Mouse (Mus musculus): ENCODE results near the gene Adgrv1. TPM values are rescaled to one million over a fixed set of nuclear protein-coding genes. Genes with fewer than 3 reads are reported as not detected.
A peak's percentile ranks its signal among the peaks of the same experiment; 100 is the strongest.
"Not testable (repeated sequence)": the region's sequence is repeated elsewhere in the genome, so short reads cannot be mapped to it uniquely, and the experiment has no call there.

Adgrv1 gene
- total RNA-seq, 2 experiments from 2014 or later = 2.9 to 3.2 TPM

DNA sequence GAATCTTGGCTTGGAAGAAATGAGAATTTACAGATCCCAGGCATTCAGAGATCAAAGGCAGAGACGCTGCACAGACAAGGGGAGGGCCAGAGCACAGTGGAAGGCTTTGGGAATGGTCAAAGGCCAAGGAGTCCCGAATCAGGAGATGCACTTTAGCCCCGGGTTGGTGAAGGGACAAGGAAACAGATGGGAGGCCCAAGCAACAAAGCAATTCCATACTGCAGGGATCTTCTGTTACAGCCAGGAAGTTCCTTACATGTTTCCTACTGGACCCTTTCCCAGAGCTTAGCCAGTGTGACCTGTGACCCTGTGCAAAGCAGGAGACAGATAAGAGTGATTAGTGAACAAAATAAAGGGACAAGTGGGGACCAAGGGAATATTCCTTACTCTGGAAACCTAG is 300.9 kb downstream of the Adgrv1 start:
- DNase-seq = no peak

DNA sequence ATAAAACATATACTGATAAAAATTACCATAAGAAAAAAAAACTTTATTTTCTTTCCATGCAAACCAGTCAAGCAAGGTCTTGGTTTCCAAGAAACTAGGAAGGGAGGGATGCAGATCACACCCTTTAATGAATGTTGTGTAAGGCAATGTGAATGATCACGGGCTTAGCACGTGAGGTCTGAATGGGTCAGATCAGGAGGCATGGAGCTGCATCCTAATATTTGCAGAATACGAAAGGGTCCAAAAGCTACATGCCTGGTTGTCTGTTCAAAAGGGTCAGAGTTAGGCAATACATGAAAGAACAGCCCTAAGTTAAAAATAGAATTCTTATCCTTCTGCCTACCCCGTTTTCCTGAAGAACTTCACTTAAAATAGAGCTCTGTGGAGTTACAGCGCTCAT is 303.2 kb downstream of the Adgrv1 start:
- no peak for DNase-seq

DNA sequence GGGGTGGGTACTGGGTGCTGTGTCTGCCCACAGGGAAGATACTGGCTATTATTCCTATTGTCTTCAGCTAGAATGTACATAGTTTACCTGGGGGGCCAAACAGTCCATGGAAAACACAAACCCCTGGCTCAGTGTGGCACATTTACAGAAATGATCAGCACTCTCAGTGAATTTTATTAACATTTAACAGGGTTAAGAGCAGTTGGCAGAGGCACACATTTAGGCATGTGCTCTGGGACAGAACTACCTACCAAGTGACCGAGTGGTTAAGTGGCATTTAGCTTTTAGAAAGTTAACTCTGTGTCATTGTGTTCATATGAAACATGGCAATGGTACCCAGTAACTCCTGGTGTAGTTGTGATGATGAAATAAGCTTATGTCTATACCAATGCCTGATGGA is 304.8 kb downstream of the Adgrv1 start:
- DNase-seq = no peak

DNA sequence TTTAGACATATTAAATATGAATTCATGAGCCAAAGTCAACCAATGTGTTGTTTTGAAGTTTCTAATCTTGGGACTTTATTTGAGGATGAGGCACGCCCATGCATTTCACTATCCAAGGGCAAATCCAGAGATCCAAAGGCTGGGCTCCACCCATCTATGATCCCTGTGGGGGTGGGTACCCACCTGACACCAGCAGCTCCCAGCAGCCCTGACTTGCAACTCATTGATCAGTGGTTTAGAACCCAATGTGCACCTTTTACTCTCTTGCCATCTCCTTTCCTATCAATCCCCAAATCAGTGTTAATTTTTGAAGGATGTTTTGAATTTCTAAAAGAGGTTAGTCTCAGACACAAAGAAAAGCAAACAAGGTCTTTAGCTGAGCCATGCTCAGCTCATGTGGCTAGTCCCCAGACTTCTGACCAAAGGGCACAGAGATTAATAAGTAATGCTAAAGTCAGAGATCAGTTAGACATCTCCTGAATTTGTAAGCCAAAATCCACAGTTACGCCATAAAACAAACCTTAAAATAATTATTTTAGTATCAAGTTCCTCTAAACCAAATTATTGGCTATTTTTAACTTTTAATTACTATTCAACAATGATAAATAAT is 307.2 kb downstream of the Adgrv1 start:
- no peak for DNase-seq

DNA sequence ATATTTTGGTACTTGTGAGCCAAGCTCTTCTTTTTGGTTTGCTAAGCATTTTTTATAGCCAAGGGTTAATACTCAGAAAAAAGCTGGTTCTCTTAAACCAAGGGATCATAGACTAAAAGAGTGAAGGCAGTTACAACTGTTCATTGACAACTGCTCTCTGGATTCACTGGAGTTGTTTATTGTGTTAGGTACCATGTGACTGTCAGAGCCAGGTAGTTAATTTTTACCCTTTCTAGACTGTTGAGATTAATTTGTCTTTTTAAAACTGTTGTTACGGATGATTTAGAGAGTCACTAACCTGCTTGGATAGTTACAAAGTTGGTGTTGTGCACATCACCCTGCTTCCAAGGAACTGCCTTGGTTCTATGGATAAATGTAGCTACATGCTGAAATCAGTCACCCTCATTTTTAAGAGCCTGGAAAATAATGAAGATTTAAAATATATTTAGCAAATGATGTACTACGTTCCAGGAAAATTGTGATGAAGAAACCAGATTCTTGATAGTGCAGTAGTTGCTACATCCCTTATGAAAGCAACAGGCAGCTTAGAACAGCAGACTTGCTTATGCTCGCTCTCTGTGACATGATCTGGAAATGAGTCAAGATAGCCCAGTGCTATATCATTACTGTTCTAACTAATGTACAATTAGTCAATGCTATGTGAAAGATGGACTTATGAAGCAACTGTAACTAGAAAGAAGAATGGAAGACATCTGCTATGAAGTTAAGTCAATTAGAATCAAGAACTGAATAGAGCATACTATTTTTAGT is 309.2 kb downstream of the Adgrv1 start:
- DNase-seq = no peak

DNA sequence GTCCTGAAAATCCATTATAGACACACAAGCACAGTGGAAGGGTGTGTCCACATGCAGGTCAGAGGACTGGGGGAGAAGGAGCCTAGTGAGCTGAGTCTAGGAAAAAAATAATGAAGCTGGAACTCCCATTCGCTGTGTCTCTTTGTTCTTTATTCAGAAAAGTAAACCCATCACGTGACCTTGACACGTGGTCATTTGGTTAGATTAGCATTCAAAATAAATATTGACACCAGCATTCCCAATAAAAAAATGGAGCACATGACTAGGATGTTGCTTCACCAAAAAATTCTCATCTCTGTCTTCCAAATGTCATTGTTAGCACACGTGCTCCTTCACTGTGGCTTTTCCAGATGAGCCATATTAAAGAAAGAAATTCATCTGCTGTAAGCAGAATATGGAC is 316.4 kb downstream of the Adgrv1 start:
- DNase-seq = no peak

DNA sequence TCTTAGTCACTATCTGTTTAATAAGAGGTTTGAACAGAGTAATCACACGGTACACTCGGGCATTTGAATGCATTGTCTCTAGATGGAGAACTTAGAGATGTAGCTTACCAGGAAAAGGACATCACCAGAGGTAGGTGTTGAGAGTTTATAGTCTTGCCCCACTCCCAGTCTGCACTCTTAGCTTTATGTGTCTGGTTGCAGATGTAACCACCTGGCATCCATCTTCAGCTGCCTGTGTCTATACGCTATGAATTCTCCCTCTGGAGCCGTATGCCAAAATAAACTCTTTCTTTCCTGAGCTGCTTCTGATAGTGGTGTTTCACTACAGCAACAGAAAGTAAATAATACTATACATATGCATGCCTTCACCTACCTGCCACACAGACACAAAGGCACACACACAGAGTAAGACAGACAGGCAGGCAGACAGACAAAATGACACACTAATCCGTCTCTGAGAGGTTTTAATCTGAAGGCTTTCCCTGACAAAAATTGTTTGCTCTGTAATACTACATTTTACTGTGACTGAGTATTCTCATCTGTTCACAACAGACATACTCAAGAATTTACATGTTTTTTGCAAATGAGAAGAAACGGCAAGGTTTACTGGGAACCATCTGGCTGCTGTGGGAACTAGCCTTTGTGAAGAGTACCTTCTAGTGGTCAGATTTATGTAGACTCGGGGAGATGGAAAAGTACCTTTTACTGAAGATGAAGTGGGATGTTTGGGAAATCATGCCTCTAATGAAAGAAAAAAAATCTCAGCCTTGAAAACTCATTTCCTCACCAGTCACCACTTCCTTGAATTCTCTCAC is 318.4 kb downstream of the Adgrv1 start:
- DNase-seq = peak in 1 of 2 experiments; percentile 1

DNA sequence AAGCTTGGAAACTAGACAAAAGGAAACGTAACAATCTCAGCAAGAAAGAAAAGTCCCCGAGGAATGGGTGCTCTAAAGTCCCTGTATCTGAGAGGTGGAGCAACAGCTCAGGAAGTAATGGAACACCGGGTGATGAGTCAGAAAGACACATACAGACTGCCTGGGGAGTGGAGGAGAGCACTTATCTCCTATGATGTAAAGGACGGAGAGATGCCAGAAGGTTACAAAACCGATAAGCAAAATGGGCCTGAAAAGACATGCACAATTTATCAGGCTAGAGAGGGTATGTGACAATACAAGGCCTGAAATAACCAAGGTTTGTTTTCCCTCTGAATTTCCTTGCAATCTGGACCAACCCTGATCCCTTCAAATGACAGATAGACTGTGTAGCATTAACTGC is 320.8 kb downstream of the Adgrv1 start:
- no peak for DNase-seq

DNA sequence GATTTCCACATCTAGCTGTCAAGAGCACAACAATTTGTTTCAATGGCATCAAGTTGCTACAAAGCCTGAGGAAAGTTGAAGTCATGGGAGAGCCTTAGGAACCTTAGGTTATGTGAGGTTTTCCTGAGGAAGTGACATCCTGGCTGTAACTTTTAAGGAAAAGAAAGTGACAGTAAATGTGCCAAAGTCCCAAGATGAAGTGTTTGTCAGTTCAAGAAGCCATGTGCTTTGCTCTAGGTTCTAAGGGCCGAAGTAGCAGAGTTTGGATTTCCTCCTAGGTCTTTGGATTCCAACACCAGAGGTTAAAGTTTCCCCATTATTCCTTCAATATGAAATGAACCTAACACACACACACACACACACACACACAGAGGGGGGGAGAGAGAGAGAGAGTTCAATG is 332.1 kb downstream of the Adgrv1 start:
- no peak for DNase-seq

DNA sequence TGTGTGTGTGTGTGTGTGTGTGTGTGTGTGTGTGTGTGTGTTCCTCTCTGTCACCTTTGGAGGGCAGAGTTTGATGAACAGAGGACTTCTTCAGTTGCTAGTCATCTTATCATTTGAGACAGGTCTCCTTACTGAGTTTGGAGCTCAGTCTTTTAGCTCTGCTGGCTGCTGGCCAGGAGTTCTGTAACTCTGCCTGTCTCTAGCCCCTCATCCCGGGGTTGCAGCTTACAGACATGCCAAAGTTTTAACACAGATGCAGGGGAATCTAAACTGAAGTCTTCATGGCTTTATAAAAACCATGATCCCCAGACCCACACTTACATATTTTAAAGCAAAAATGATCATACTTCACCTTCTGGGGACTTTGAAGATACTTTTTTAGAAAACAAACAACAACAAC is 338.8 kb downstream of the Adgrv1 start:
- DNase-seq = no peak

DNA sequence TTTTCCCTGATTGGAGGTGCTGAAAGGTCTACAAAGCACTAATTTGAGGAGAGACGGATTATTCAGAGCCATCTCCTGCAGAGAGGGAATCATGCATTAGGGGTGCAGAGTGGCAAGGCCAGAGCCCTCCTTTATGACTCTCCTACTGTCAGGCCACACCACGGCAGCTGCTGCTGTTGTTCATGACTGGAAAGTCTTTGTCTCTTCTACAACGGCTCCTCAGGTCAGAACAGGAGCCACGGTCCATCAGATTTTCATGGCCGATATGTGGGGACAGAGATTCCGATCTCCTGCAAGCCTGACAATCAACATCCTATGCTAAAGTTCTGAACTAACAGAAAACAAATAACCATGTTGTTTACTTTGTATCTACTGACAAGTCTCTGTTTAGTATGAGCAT is 350.8 kb downstream of the Adgrv1 start:
- no peak for DNase-seq

DNA sequence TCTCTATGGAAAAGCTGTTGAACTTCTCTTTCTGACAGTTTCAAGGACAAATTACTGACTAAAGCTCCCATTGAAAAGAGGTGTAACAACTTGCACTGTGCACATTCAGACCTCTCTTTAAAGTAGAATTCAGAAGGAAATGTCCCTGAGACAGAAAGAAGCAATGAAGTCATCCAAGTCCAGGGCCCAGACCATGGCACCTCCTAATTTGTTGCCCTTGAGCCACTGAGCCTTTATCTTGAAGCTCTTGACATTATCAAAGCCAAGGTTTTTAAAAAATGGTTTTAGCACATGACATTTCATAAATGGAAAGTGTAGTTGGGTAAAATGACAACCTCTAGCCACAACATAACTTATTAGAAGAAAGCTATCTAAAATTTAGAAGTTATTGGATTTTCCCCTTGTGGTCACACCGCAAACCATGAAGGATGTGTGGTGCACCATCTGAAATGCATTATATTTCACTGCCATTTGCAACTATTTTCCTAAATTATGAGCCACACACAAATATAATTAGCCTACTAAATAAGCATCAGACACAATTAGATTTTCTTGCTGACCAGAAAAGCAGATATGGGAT is 352.2 kb downstream of the Adgrv1 start:
- no peak for DNase-seq

DNA sequence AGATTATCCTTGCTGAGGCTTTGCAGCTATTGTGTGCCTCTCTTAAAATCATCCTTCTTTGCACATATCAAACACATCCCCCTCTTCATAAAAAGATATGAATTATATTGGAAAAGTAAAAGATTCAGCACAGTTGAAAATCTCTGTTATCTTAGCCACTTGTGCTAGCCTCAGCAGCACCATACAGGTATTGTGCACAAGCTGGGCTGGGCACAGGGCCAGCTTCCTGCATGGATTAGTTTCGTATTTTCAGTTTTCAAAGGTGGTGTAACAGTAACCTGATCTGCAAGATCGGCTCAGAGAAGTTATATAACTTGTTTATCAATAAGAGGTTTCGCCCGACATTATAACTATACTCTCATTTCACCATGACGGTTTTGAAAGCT is 353.6 kb downstream of the Adgrv1 start:
- no peak for DNase-seq

DNA sequence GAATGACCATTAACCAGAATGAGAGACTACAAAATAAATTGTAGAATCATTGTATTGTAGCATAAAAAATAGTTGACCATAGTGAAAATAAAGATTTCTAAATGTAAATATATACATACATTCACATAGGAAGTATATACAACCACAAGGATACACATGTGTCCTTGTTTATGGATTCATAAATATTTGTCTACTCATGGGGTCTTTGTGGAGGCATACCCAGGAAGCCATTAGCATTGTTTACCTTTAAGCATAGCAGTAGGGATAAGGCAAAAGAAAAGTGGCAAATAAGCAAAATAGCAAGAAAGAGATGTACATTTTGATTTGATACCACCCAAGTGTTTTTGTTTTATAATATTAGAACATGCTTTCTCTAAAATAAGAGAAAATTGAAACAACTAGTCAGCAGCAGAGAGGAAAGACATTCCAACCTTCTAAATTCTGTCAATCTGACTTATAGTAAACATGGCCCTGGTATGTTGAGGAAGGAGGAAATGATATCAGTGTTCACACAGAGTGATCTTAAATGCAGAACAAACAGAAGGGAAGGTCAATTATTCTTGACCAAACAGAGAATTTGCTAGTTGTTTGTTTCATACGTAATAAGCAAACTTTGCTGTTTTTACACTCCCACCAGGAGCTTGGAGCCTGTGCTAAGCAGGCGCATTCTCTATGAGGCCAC is 354.1 kb downstream of the Adgrv1 start:
- DNase-seq = no peak

DNA sequence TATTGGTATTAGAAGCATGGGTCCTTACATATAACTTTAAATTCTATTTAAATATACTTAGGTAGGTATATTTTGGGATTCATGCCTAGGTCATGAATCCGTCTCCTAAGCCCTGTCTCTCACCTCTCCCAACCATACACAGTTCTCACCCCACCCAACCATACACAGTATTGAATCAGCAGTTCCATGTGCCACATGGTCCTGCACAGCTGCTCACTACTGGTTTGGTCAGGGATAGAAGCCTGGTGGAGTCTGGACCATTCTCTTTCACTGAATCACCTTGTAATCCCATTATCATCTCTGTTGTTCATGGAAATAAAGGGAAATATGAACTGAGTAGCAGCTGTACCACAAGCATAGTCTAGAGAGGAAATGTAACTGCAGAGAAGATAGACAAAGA is 359.1 kb downstream of the Adgrv1 start:
- DNase-seq = no peak

DNA sequence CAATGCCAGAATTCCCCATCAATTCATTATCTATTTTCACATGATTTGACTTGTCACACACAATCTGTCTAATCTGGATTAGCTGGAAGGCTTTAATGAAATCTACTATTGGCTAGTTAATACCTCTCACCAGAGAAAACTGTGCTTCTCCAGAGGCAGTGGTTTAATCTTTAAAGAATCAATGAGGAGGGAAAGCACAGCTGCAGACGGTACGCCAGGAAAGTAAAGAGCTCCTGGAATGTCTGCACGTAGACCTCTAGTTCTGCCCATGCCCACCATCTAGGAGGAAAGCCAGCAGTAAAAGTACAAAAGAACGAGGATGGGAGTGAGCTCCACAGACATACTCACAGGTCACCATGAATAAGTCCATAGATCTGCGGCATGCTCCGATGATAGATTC is 362.6 kb downstream of the Adgrv1 start:
- DNase-seq = no peak

DNA sequence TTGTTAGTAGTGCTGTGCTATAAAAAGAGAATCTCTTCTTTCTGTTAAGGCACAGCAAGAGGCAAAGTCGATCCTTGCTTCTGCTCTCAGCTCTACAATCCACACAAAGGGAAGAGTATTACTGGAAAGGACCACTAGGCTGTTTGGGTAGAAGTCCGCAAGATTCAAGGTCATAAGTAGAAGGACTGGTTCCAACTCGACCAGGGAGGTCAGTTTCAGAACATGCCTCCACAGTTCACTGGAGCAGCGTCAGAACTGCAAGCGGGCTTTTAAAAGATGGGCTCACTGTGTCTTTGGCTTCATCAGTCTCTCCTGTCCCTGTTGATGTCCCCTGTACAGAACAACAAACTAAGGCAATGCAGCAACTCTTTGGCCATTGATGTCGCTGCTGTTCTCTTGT is 363.9 kb downstream of the Adgrv1 start:
- DNase-seq = no peak

DNA sequence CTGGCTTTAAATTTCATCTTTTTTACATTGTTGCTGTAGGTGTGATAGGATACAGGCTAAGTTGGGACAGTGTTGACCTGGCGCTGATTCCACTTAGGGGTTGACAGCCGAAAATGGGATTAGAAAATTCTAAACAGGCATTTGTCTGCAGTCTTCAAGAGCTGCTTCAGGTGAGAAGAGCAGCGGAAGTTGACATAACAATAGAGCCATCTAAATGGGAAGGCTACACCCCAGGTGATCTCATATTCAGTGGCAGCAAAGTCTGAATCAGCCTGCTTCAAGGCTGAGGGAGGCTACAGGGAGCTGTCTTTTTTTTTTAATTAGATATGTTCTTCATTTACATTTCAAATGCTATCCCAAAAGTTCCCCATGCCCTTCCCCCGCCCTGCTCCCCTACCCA is 365.5 kb downstream of the Adgrv1 start:
- not testable (repeated sequence) for DNase-seq

DNA sequence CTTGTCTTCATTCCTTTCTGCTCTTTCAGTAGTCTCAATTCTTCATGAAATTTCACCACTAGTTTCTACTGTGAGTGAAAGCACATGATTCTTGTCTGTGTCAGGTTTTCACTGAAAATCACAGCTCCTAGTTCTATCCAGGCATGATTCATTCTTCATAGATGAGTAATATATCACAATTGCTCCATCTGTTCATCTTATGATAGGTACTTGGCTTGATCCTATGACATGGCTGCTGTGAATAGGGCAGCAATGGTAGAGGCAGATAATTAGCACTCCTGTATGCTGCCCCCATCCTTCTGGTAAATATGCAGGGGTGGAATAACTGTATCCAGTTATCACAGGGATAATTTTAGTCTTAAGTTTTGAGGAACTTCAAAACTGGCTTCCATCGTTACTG is 368.5 kb downstream of the Adgrv1 start:
- DNase-seq = no peak

DNA sequence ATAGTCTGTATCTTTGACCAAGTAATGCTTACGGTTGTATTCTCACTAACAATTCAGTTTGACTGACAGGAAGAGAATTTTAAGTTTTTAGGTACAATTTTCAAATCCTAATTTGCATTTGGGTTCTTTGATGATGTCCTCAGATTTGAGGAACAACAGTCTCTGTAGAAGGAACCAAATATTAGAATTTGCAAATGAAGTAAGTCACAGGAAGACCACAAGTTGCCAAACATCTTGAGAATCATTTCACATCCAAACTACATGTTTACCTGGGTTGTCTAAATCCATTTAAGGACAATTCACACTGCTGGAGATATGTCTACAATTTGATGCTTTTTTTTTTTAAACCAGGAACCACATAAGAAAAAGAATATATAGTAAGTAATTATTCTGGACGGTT is 391.8 kb downstream of the Adgrv1 start:
- DNase-seq = no peak

DNA sequence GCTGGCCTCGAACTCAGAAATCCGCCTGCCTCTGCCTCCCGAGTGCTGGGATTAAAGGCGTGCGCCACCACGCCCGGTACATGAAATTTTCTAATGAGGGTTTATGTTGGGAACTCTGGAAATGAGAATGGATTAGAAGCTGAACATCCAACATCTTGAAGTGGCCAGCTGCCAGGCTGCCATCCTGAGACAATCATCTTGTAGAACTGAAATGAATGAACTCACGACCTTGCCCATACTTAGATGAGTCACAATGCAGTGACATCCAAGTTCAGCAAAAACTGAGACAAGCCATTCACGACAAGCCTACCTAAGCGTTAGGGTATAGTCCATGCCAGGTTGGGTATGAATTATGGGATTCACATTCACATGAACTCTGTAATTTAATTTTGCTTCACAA is 393.1 kb downstream of the Adgrv1 start:
- DNase-seq = no peak

DNA sequence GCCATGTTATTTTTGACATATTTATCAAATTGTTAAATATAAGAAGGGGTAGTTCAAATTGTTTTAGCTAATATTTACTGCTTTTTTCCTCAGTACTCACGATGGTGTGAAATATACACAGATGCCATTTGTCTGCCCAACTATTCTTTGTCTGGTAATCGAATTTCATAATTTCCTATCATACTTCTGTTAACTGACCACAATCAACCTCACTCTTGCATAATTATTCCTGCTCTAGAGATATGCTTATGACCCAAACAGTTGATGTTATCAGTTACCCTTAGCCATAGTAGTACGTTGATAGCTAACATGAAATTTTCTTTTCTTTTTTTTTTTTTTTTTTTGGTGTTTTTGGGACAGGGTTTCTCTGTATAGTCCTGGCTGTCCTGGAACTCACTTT is 393.5 kb downstream of the Adgrv1 start:
- DNase-seq = no peak

DNA sequence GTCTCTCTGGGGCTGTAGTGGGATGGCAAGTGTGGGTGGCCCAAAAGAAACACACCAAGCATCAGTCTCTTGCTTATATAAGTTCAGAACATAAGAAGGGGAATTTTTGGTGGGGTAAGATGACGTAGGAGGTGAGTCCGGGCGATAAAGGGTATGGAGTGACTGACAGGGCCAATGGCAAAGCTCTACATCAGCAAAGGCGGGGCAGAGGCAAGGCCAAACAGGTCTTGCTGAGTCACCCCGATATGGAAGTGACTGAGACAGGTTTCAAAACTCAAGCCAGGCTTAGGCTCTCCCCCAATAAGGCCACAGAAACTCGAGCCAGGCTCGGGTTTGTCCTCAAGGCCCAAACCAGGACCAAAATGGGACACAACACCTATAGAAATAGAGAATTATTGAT is 394.1 kb downstream of the Adgrv1 start:
- no peak for DNase-seq
